Mouse (Mus musculus) frontal cortex, postnatal 25 days (tissue): Measurements from ENCODE around the gene Gde1.

ENCODE experiments used
- DNase-seq, 2 experiments: peaks; one replicate each; pipeline ENCODE4 v3.0.0; 2022; ENCODE audit warnings: low spot score in 2 of 2

The Gde1 gene

DNA sequence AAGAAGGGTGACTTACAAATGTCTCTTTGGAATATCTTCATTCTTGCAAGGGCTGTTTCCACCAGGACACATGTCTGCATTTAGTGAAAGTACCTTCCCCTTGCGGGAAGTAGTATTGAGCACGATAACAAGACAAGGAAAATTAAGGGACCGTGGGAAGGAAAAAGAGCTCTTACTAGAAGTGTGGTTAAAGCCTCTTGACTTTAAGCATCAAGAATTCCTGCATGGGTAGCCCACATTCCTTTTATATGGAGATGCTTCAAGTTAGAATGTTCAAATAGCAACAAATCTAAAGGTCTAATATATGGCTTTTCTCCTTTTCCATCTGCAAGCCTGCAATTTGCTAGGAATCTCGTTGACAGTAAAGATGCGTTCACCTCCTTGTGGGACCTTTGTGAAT is 910 bp upstream of the Gde1 start:
- no peak for DNase-seq

DNA sequence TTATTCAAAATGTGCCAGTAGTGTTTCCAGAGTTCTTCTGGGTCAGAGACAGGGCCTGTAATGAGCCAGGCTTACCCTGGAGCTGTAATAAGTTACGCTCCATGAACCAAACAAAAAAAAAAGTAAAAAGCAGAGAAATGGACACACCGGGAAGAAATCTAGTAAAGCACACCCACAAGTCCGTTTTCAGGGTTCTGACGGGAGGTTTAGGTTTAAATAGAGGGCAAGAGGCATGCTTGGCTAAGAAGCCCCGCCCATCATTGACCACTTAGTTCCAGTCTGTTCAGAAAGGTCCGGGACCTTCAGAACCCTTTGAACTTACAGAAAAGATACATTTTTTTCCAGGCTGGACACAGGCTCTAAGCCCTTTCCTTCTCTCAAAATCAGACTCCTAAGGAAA is 473 bp upstream of the Gde1 start:
- no peak for DNase-seq

DNA sequence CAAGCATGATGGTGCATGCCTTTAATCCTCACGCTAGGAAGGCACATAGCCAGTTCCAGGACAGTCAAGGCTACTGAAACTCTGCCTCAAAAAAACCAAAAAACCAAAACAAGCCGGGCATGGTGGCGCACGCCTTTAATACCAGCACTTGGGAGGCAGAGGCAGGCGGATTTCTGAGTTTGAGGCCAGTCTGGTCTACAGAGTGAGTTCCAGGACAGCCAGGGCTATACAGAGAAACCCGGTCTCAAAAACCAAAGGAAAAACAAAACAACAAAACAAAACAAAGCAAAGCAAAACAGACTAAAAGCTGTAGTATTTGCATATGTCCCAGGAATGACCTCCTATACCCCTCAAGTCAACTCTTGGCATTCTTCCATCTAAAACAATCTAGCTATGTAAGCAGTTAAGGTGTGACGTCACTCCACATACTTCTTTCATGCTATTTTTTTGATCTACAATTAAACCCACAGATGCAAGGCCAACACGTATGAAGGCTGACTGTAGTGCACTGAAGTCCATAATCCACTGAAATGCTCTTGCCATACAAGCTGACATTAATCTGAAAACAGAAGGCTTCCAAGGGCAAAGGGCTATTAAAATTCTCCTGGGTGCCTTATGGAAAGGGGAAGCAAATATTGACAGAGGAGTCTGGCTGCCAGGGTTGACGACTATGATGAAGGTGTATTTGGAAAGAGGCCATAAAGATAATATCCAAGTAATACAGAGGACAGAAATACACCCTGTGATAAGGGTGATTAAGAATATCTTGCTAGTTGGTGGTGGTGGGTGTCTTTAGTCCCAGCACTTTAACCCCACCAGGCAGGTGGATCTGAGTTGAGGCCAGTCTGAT is 1.4 kb downstream of the Gde1 start:
- no peak for DNase-seq

DNA sequence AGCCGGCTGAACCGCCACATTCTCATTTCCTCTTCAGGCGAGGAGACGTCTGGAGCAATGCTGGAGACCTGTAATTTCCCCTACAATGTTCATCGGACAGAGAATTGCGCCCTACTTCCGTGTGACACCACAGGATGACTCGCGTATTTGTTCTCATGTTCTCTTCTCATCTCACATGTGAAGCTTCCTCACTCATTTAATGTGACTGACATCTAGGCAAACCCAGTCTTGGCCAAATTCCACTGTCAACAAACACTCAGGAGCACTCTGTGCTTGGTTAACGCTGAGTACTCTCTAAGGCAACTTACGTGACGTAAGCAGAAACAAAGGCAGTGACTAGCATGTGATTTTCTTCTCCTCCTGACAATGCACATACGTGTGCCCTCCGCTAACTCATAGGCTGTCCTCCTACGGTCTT is 2.4 kb downstream of the Gde1 start:
- DNase-seq, result no peak

DNA sequence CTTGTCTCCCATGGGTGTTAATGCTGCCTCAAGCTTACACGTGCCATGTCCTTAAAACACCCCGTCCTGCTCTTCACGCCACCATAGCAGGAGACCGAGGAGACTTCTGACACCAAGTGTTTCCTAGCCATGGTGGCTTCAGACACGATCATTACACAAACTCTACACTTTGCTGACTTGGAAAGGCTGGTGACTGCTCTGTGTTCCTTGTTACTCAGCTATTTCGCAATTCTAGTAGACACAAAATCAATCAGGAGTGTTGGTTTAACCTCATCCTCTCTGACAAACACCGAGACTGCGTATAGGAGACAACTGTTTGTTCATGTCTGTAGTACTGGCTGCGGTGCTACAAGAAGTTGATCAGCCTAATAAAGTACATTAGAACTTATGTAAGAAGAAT is 6.7 kb downstream of the Gde1 start:
- no peak for DNase-seq

DNA sequence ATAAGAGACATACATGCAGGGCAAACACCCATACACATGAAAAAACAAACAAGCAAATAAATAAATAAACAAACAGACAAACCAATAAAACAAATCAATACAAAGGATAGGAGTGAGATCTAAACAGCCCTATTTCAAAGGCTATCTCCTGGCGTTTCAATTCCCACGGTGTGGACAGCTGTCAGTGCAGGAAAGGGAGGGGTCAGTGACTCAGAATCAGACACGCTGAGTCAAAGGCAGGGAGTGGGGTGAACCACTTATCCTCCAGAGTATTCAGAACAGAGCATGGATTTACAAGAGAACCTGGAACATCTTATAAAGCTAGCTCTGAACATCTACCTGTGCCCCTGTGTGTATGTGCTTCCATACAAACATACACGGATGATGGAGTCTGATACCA is 8.4 kb downstream of the Gde1 start:
- DNase-seq, result no peak

DNA sequence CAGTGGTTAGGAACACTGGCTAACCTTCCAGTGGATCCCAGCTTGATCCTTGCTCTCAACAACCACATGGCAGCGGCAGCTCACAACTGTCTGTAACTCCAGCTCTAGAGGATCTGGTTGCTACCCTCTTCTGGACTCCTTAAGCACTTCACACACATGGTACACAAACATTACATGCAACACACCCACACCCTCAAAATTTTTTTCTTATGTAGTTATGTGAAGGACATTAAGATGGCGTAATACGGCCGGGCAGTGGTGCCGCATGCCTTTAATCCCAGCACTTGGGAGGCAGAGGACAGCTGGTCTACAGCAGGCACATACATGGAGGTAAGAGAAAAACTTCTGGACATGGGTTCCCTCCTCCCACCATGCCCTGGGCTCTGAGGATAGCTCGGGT is 9.4 kb downstream of the Gde1 start:
- DNase-seq, result no peak

DNA sequence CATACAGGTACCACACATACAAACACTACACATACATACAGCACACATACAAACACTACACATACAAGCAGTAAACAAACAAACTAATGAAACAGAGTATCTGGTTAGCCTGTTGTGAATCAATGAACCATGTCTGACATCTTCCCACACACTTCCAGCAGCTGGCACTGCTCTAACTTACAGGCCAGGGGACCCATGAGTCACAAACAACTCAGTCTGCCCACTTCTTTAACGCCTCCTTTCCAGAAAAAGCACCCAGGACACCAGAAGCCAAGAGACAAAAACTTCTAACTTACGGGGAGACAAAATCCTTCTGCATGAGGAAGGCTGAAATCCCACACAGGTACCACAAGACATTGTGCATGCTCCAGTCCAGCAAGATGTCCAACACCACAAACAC is 14.3 kb downstream of the Gde1 start:
- no peak for DNase-seq

DNA sequence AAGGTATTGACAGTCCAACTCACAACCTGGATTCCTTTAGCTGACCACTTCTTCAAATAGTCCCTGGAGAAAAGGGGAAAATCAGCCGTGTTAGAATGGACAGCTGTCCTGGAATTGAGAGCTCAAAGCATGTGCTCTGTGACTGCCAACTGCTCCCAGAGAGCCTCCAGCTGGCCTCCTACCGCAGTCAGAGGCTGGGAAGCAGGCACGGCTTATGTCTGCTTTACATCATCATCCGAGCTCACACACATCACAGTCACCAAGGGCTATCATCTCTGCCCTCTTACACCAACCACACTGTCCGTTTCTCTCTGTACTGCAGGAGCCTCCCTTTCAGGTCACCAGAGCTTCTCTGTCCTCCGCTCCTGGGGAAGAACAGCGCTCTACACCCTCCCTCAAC is 16.5 kb downstream of the Gde1 start:
- no peak for DNase-seq

DNA sequence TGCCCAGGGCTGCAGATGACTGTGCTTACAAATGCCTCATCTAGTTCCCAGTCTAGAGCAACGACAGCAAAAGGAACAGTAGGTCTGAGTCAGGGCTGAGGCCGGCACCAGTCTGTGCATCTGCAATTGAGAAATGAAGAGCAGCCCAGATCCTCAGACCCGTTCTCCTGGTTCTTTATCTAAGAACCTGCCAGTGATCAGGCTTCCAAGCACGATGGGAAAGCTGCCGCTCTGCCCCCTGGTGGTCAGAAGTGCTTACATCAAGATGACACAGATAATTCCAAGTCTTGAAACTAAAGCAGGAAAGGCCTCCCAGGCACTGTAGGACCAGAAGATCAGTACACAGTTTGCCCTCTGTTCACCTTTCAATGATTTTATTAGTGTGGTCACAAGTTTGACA is 17.4 kb downstream of the Gde1 start:
- DNase-seq, result peak; percentile 80 to 83

DNA sequence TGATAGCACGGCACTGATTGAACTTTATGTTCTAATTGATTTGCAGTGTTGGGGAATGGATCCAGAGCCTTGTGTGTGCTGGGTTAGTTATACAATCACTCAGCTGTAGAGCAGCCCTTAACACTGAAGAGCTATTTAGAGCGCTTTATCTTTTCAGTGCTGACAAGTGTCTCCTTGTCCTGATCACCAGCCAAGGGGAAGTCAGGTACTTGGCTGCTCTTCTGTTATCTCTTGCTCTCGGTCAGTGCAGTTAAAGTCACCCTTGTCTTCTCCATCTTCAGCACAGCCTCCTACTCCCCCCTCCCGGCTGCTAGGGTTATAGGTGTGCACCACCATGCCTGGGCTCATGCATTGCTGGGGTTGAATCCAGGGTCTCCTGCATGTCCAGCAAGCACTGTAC is 28.8 kb downstream of the Gde1 start:
- no peak for DNase-seq

DNA sequence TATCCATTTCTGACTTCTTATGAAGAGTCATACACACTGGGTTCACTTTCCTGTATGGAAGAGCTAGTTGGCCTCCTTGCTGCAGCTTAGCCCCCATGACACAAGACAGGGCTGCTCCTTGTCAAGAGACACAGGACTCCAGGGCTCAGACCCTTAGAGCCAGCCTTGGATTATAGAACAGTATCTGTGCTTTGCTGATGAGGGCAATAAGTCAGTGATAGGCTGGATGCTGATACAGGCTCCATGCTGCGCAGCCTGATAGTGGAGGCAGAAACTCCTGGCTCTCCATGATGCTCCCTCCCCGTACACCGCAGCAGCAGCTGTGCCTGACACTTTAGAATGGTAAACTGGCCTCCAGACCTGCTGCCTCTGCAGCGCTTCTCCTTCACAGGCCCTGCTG is 35.4 kb downstream of the Gde1 start:
- DNase-seq, result no peak

DNA sequence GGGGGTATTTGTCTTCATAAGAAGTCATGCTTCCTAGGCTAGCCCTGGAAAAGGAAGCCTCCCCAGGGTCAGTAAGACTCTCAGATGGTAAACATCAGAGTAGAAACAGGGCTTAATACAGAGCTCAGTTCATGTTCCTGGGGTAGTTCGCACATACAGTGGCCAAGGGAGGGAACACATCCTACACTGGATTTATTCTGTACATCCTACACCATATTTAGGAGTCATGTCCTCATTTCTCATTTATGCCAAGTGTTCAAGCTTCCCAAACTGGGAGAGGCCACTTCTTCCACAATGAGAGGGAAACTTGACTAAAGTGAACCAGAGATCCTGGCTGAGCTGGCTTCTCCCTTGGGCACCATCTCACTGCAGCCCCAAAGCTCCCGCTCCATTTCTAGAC is 37.8 kb downstream of the Gde1 start:
- DNase-seq, result no peak

DNA sequence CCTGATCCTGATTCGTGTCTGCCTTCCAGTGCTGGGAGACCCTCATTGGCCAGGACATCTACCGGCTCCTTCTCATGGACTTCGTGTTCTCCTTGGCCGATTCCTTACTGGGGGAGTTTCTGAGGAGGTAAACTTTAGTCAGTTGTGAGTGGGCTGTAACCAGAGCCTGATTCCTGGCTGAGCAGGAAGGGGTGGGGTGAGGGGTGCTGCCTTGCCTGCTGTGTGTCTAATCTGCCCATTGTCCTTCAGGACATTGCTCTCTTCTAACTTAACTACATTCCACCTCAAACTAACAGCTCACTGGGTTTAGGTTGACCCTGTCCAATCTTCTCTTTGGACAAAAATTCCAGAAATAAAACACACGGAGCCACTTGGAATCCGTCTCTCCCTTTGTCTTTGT is 48.8 kb downstream of the Gde1 start:
- DNase-seq, result no peak

DNA sequence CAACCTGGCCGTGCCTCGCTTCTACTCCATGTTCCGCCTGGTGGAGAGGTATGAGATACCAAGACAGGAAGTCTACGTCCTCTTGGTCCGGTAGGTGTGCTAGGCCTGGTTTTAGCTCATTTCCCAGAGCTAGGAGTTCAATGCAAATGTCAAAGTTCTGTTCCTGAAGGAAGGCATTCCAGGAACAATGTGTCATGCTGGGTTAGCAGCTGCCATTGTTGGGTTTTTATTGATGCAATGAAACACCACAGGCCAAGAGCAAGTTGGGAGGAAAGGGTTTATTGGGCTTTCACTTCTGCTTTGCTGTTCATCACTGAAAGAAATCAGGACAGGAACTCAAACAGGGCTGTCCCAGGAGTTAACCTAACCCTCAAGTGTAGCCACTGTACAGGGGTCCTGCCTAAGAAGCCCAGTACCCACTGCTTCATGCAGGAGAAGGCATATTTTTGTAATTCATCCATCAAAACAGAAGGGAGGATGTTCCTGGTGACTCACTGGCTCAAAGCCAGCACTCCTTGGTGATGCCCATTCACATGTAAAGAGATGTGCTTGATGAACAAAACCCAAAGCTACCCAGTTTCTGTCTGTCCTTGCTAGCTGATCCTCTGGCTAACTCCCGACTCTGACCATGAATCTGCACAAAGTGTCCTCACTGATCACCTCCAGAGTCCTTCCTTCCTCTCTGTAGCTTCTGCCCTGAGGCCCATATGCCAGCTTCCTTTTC is 52.8 kb downstream of the Gde1 start:
- no peak for DNase-seq

DNA sequence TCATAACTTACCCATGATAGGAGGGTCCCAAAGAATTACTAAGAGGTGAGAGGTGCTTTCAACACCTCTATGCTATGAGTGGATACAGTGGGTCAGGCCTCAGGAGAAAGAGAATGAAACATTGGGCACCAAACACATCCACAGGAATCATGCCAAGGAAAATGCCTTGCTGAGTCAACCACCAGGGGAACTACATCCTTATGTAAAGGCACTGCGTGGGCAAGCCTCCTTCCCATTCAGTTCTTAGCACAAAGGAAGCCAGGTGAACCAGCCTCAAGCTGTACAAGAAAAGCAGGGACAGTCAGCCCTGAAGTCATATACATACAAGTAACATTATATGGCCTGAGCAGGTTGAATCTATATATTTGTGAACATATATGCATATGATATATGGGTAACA is 54.7 kb downstream of the Gde1 start:
- no peak for DNase-seq

DNA sequence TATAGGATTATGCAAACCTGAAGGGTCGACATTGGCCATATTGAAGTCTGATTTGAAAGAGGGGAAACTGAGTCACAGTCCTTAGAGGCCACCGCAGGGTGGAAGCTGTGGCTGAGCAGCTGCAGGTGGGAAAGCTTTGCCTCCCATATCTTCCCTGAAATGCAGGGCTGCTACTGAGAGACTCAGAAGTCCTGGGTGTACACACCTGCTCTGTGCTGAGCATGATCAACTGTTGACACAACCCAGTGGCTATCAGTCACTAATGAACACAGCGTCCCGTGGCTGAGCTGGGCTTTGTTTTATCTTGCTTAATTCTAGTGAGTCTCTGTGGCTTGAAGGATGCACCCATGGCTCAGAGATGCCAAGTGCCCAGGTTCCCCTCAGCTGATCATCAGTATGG is 55.5 kb downstream of the Gde1 start:
- DNase-seq, result no peak

DNA sequence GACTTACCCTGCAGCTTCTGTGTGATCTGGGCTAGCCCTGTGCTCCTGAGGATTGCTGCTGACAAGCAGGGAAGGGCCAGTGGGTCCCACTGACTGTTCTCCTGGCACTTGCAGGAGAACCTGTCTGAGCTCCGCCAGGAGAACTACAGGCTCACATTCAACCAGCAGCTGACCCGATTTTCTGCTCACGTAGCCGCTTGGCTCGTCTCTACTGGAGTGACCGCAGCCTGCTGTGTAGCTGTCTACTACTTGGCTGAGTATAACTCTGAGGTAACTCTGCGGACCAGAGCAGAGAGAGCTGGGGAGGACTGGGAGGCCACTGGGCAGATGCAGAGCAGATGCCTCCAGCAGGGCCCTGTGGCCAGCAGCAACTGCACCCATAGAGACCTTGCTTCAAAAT is 56.2 kb downstream of the Gde1 start:
- DNase-seq, result no peak

DNA sequence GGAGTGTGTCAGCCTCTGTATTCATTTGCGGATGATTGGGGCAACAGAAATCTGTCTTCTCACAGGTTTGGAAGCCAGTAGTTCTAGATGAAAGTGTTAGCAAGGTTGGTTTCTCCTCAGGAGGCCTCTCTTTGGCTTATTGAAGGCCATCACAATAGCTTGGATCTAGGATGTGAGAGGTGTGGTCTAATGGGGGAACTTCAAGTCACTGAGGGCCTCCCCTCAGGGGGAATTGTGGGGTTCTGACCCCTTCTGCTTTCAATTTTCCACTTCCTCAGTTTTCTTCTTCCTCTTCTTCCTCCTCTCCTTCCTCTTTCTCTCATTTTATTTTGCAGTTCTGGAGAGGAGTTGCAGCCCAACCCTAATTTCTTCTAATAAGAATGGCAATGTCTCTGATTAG is 59.3 kb downstream of the Gde1 start:
- DNase-seq, result no peak
